Mouse (Mus musculus) limb, embryonic 13.5 days (tissue): ENCODE data around the gene Dtnb. TPM values are rescaled to one million over a fixed set of nuclear protein-coding genes. Genes with fewer than 3 reads are reported as not detected.

Experiments
- ATAC-seq: fragments of 200-750 bp; cut with Nextera tagmentation; 2 replicates; pipeline ENCODE4 v1.8.0; 2017; ENCODE audit warnings: low read depth, moderate number of reproducible peaks, moderate TSS enrichment; ENCODE audit not compliant: low FRiP score
- H3K27ac ChIP-seq: fragments of 300-500 bp; sonication (generic); 2 replicates; pipeline ENCODE4 v1.5.1; 2015; ENCODE audit warnings: inconsistent platforms, mild to moderate bottlenecking, moderate library complexity
- H3K27me3 ChIP-seq: fragments of 300-500 bp; sonication (generic); 2 replicates; pipeline ENCODE4 v1.6.1; 2015; ENCODE audit warnings: mild to moderate bottlenecking, inconsistent platforms
- H3K36me3 ChIP-seq: fragments of 300-500 bp; sonication (generic); 2 replicates; pipeline ENCODE4 v1.6.1; 2015; ENCODE audit warnings: inconsistent platforms, mild to moderate bottlenecking, moderate library complexity
- H3K4me1 ChIP-seq: fragments of 300-500 bp; sonication (generic); 2 replicates; pipeline ENCODE4 v1.6.1; 2015; ENCODE audit warnings: inconsistent platforms
- H3K4me2 ChIP-seq: fragments of 300-500 bp; sonication (generic); replicated peaks from 2 replicates; pipeline ENCODE4 v1.6.1; 2015; ENCODE audit warnings: inconsistent platforms, mild to moderate bottlenecking, moderate library complexity
- H3K4me3 ChIP-seq: fragments of 300-500 bp; sonication (generic); 2 replicates; pipeline ENCODE4 v1.5.1; 2015; ENCODE audit warnings: moderate library complexity, mild to moderate bottlenecking, inconsistent platforms
- H3K9ac ChIP-seq: fragments of 300-500 bp; sonication (generic); 2 replicates; pipeline ENCODE4 v1.6.1; 2015; ENCODE audit warnings: mild to moderate bottlenecking, inconsistent platforms
- H3K9me3 ChIP-seq: fragments of 300-500 bp; sonication (generic); 2 replicates; pipeline ENCODE4 v1.6.1; 2016; ENCODE audit warnings: inconsistent platforms
- WGBS: fragments of 180-500 bp; shearing (Covaris S2); methylation state at CpG from one replicate; pipeline ENCODE4 v1.1.7; 2015; 5-methylcytosine and 5-hydroxymethylcytosine counted together
- polyA plus RNA-seq: library from polyadenylated mRNA; unstranded; fragments of >200 nt; fragmentation: Nextera tagmentation; extraction: Ambion mirVana; gene quantifications from 2 replicates; pipeline ENCODE4 v1.2.1, GENCODE M21; 2015

Dtnb gene
- polyA plus RNA-seq, 1 experiment from 2014 or later: 36.9 TPM

DNA sequence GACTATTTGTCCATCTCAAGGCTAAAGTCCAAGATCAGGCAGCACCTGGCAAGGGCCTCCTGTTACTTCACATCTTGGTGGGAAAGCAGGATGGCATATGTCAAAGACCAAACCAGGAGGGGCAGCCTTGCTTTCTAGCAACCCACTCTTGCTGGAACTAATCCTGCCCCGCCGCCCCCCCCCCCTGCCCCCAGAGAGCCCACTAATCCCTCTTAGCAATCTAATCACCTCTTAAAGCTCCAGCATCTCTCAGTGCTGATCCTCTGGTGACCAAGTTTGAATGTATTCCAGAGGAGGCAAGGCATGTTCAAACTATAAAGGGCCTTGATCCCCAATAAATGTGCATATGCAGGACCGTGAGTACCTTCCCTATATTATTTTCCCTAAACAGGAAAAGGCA, 214.9 kb downstream of the Dtnb start:
- Histone ChIP-seq H3K36me3 (no peaks in the 10 kb centered on the region), H3K4me2 (no peak overlapping the region), H3K9ac (no peak overlapping the region), H3K4me1 (peaks cover 62% of the 10 kb centered on the region), H3K27me3 (no peaks in the 10 kb centered on the region), H3K9me3 (no peaks in the 10 kb centered on the region), H3K27ac (no peak overlapping the region), H3K4me3 (no peak overlapping the region)
- no peak for ATAC-seq
- WGBS: 19% methylated on average over 3 of the region's 3 CpGs

- no peak overlapping the region for H3K4me3 ChIP-seq
- no peaks in the 10 kb centered on the region for H3K36me3 ChIP-seq
- no peaks in the 10 kb centered on the region for H3K9me3 ChIP-seq
- H3K4me2 ChIP-seq: no peak overlapping the region
- H3K27ac ChIP-seq: peak overlapping the region; percentile 17; the same call in 1 of the 2 replicates
- no peak overlapping the region for H3K9ac ChIP-seq
- H3K27me3 ChIP-seq: no peaks in the 10 kb centered on the region
- H3K4me1 ChIP-seq: peaks cover 62% of the 10 kb centered on the region
- no peak for ATAC-seq
- 13% methylated on average over 1 of the region's 1 CpGs for WGBS
Measured at GRCm38 (mm10) chr12:3787541-3787940, 215.4 kb downstream of the Dtnb start.

DNA sequence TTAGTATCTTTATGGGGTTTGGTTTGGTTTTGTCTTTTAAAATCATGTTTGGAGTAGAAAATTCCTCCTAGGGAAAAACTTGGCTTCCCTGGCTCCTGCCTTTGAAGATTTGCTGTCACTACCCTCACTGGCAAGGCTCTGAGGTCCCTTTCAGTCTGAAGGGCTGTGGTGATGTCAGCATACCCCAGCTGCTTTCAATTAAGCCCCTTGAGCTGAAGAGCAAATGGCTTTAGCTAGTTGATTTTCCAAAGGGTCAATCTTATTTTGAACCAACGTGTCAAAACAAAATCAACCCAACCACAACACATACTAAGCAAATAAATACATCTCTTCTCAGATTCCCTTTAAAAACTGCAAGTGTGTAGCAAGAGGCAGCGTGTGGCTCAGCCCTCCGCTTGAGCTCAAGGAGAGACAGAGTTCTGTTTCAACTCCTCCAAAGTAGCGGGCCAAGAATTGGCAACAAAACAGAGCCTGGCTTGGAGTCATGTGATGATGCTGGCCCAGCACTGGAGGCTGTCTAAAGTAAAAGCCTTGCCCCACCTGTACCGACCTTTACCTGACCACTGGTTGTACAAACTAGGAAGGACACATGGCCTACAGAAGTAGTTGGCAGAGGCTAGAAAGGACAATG, 216.4 kb downstream of the Dtnb start:
- Histone ChIP-seq H3K9ac (no peak overlapping the region), H3K36me3 (no peaks in the 10 kb centered on the region), H3K9me3 (no peaks in the 10 kb centered on the region), H3K4me1 (peaks cover 53% of the 10 kb centered on the region), H3K27ac (peak overlapping the region; percentile 34; the same call in 1 of the 2 replicates), H3K27me3 (no peaks in the 10 kb centered on the region), H3K4me3 (no peak overlapping the region), H3K4me2 (no peak overlapping the region)
- no peak for ATAC-seq
- WGBS: 30% methylated on average over 5 of the region's 5 CpGs

DNA sequence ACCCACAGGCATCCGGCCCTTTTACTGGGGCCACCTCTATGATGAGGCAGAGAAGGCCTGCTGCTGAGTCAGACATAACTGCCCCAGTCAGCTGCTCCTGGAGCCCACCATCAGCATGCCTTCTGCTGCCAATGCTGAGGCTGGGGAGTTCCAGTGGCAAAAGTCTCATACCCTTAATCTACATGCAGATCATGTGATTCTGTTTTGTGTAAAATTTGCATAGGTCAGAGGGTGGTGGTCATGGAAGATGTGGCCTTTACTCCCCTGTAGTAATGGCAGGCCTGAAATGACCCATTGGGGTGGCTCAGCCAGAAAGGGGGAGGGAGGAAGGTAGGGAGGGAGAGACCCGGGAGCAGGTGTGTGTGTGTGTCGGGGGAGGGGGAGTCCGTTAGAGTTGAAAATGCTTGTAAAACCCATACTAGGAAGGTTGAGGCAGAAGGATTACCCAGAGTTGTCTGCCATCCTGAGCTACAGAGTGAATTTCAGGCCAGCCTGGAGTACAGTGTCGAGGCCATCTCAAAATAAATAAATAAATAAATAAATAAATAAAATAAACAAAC, 217.5 kb downstream of the Dtnb start:
- 54% methylated on average over 5 of the region's 5 CpGs for WGBS
- Histone ChIP-seq H3K4me1 (peaks cover 45% of the 10 kb centered on the region), H3K27me3 (no peaks in the 10 kb centered on the region), H3K36me3 (no peaks in the 10 kb centered on the region), H3K9me3 (no peaks in the 10 kb centered on the region), H3K4me2 (no peak overlapping the region), H3K27ac (no peak overlapping the region), H3K9ac (no peak overlapping the region), H3K4me3 (no peak overlapping the region)
- no peak for ATAC-seq

GRCm38 (mm10) chr12:3791257-3791656, 219.1 kb downstream of the Dtnb start:
- H3K27me3 ChIP-seq: no peaks in the 10 kb centered on the region
- peak overlapping the region; percentile 43 for H3K4me3 ChIP-seq
- H3K9me3 ChIP-seq: no peaks in the 10 kb centered on the region
- WGBS: 40% methylated on average over 7 of the region's 7 CpGs
- H3K9ac ChIP-seq: no peak overlapping the region
- peaks cover 40% of the 10 kb centered on the region for H3K4me1 ChIP-seq
- no peak for ATAC-seq
- no peak overlapping the region for H3K27ac ChIP-seq
- peak overlapping the region; percentile 68 for H3K4me2 ChIP-seq
- no peaks in the 10 kb centered on the region for H3K36me3 ChIP-seq

GRCm38 (mm10) chr12:3791732-3792131, 219.6 kb downstream of the Dtnb start:
- no peaks in the 10 kb centered on the region for H3K36me3 ChIP-seq
- H3K9ac ChIP-seq: peak overlapping the region; percentile 59; the same call in 1 of the 2 replicates
- H3K4me2 ChIP-seq: peak overlapping the region; percentile 68
- H3K27me3 ChIP-seq: no peaks in the 10 kb centered on the region
- no peak overlapping the region for H3K27ac ChIP-seq
- ATAC-seq: peak; percentile 80
- H3K4me3 ChIP-seq: peak overlapping the region; percentile 43
- H3K4me1 ChIP-seq: peaks cover 38% of the 10 kb centered on the region
- no peaks in the 10 kb centered on the region for H3K9me3 ChIP-seq
- 1% methylated on average over 22 of the region's 22 CpGs for WGBS

DNA sequence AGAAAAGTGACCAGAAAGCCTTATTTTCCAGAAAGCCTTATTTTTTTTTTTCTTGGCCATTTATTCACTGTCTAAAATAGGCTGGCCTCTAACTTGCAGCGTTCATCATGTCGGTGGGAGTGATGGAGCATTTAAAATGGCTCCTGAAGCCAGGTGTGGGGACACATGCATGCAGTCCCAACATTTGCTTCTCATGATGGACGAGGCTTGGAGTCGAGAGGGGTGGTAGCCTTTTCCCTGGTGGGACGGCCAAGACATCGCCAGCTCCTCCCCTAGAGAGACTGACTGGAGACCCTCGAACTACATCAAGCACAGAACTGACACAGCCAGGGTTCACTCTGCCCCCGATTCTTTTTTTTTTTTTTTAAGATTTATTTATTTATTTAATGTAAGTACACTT, 220.1 kb downstream of the Dtnb start:
- no peaks in the 10 kb centered on the region for H3K36me3 ChIP-seq

GRCm38 (mm10) chr12:3795569-3795968, 223.4 kb downstream of the Dtnb start:
- Histone ChIP-seq H3K4me2 (no peak overlapping the region), H3K9ac (no peak overlapping the region), H3K4me3 (no peak overlapping the region), H3K27ac (no peak overlapping the region), H3K27me3 (no peaks in the 10 kb centered on the region), H3K36me3 (no peaks in the 10 kb centered on the region), H3K4me1 (peaks cover 6% of the 10 kb centered on the region), H3K9me3 (no peaks in the 10 kb centered on the region)
- WGBS: 31% methylated on average over 4 of the region's 4 CpGs
- no peak for ATAC-seq

More for the DNA sequence above, 220.1 kb downstream of the Dtnb start:
- Histone ChIP-seq H3K4me1 (peaks cover 33% of the 10 kb centered on the region), H3K27ac (no peak overlapping the region), H3K4me3 (peak overlapping the region; percentile 43), H3K4me2 (peak overlapping the region; percentile 68), H3K27me3 (no peaks in the 10 kb centered on the region), H3K9me3 (no peaks in the 10 kb centered on the region), H3K9ac (peak overlapping the region; percentile 59; the same call in 1 of the 2 replicates)
- WGBS: 18% methylated on average over 8 of the region's 8 CpGs
- ATAC-seq: no peak

DNA sequence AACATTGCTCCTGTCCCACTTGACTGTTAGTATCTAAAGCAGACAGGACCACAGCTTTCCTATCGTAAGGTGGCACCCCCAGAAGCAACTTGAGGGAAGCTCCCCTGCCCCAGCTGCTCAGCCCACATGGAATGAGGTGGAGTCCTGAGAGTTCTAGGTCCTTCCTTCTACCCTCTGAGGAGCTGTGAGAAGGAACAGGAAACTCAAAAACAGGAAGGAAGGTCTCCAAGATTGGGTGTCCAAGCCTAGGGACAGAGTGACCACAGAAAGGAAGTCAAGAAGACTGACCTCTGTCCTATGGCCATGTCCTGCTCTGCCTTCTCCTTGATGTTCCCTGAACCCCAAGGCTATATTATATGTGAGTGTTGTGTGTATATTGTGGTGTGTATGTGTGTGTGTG, 227.4 kb downstream of the Dtnb start:
- Histone ChIP-seq H3K4me1 (no peaks in the 10 kb centered on the region), H3K4me3 (no peak overlapping the region), H3K9ac (no peak overlapping the region), H3K4me2 (no peak overlapping the region), H3K36me3 (no peaks in the 10 kb centered on the region), H3K9me3 (no peaks in the 10 kb centered on the region), H3K27me3 (no peaks in the 10 kb centered on the region), H3K27ac (no peak overlapping the region)
- no peak for ATAC-seq
- WGBS: 85% methylated on average over 1 of the region's 1 CpGs

GRCm38 (mm10) chr12:3805852-3806251, 233.7 kb downstream of the Dtnb start, which contains the start of gene Dnmt3a:
Gene Dnmt3a (plus strand): TSS chr12:3806007.
- peak; percentile 2; the same call in 1 of the 2 replicates for ATAC-seq
- peak within 1 kb of the TSS; percentile 93 for H3K27ac ChIP-seq
- peak within 1 kb of the TSS; percentile 93 for H3K9ac ChIP-seq
- H3K4me2 ChIP-seq: peak within 1 kb of the TSS; percentile 87
- H3K4me3 ChIP-seq: peak within 1 kb of the TSS; percentile 93
- H3K27me3 ChIP-seq: no peaks in the 10 kb centered on the region
- H3K4me1 ChIP-seq: peaks cover 36% of the 10 kb centered on the region
- 14% methylated on average over 4 of the region's 4 CpGs for WGBS
- 0 out of 2 replicates have a peak, but pooled peaks cover 3% of the 10 kb centered on the region for H3K36me3 ChIP-seq
- no peaks in the 10 kb centered on the region for H3K9me3 ChIP-seq

GRCm38 (mm10) chr12:3806271-3806684, 234.1 kb downstream of the Dtnb start:
- Histone ChIP-seq H3K4me3 (peak overlapping the region; percentile 93), H3K9me3 (no peaks in the 10 kb centered on the region), H3K9ac (peak overlapping the region; percentile 93), H3K4me2 (peak overlapping the region; percentile 87), H3K4me1 (peaks cover 40% of the 10 kb centered on the region), H3K27ac (peak overlapping the region; percentile 93), H3K36me3 (0 out of 2 replicates have a peak, but pooled peaks cover 3% of the 10 kb centered on the region), H3K27me3 (no peaks in the 10 kb centered on the region)
- WGBS: 1% methylated on average over 24 of the region's 41 CpGs
- peak; percentile 77 for ATAC-seq

DNA sequence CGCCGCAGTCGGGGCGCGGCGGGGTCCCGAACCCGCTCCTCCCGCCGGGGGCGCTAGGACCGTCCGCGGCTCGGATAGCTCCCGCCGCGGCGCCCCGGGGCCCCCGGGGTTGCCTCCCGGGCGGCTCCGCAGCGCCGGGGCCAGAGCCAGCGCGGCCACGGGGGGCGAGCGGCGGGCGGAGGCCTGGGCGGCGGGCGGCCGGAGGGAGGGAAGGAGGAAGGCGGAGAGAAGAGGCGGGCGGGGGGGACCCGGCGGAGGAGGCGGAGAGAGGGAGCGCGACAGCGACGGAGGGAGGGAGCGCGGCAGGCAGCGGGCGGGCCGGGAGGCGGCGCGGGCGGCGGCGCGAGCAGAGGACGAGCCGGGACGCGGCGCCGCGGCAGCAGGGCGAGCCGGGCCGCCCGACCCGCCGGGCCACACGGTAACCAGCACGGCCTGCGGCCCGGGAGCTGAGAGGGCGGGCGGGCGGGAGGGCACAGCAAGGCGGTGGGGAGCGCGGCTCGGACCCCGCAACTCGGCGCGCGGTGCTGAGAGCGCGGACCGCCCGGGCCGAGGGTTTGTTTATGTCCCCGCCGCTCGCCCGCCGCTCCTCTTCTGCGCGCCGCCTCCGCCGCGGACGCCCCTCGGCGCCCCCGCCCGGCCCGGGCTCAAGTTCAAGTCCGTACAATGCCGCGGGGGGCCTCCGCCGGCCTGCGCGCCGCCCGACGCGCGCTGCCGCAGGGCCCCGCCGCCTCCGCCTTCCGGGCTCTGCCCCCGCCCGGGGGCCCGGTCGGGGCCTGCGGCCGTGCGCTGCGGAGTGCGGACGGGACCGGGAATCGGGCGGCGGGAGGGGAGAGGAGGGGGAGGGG, 234.7 kb downstream of the Dtnb start:
- Histone ChIP-seq H3K4me1 (peaks cover 45% of the 10 kb centered on the region), H3K27me3 (no peaks in the 10 kb centered on the region), H3K4me3 (peak overlapping the region; percentile 93), H3K9me3 (no peaks in the 10 kb centered on the region), H3K9ac (peak overlapping the region; percentile 93), H3K36me3 (0 out of 2 replicates have a peak, but pooled peaks cover 3% of the 10 kb centered on the region), H3K4me2 (peak overlapping the region; percentile 87), H3K27ac (peak overlapping the region; percentile 93)
- peak; percentile 33 for ATAC-seq
- WGBS: under 1% methylated on average over 92 of the region's 141 CpGs
